Mouse (Mus musculus): ENCODE measurements around the gene Etfa.

Etfa gene

DNA sequence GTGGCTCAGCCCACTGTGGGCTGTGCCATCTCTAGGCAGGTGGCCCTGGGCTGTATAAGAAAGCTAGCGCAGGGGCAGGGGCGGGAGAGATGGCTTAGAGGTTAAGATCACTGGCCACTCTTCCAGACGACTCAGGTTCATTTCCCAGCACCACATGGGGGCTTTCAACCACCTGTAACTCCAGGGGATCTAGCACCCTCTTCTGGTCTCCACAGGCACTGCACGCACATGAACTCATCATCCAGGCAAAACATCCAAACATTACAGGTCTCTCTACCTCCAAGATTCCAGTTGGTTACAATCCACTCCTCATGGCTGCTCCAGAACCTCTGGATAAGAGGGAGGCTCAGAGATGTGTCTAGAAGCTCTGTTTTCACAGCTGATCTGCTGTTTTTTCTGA is 13.7 kb upstream of the Etfa start:
- DNase-seq (ENCODE audit: low read depth in 2 of 2, low spot score in 2 of 2) = no peak

DNA sequence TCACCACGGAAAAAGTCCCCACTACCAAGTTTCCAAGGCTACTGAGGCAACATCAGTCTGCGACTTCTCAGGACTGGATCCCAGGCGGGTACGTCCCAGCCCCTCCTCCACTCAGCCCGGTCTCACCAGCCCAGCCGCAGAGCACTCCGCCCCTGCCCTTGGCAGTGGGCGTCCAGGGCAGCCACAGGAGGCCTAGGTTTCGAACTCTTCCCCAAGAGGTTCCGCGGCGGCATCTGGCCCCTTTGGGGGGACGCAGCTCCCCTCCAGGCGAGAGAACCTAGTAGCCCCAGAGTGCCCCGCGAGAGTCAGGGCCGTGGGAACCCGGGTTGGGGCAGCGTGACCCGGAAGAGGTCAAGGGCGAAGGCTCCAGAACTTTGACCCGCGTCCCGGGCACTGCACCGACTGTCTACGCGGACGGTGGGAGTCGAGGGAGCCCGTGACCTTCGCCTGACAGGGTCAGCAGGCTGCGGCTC is 486 bp downstream of the Etfa start:
- peak in 1 of 2 experiments; percentile 43 for DNase-seq (ENCODE audit: low read depth in 2 of 2, low spot score in 2 of 2)

DNA sequence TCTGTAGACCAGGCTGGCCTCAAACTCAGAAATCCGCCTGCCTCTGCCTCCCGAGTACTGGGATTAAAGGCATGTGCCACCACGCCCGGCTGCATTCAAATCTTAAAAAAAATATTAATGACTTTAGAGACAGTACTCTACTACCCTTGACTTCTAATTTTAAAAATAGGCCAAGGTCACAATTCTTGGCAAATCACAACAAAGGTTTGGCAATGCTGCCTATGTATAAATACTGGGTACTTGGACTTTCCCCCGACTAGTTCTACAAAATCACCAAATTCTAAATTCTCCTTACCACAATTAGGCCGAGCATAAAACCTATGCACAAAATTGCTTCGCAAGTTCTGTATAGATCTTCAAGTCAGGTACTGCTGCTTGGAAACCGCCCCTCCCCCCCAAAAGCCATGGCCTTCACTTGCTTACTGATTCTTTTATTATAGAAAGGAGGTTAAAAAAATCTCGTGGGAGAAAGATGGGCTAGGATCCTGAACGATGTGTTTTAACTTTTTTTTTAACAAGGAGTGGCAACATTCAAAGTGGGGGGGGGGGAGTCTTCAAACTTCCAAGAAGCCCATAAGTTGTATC is 1.3 kb downstream of the Etfa start:
- DNase-seq (ENCODE audit: low read depth in 2 of 2, low spot score in 2 of 2) = no peak

DNA sequence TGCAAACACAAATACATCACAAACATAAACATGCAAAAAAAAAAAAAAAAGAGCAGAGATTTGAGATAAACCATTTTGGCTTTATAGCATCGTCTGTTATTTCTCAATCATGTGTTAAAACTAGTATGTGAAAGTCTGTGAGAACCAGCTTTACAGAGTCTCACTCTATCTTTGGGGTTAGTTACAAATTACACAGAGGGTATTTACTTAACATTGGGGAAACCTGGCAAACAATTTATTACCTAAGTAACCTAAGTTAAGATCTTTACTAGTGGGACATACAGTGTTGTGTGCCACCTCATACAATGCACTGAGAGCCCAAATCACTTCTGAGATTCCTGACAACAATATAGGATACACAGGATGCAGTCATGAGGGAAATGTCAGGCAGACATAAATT is 2.3 kb downstream of the Etfa start:
- DNase-seq (ENCODE audit: low read depth in 2 of 2, low spot score in 2 of 2) = no peak

DNA sequence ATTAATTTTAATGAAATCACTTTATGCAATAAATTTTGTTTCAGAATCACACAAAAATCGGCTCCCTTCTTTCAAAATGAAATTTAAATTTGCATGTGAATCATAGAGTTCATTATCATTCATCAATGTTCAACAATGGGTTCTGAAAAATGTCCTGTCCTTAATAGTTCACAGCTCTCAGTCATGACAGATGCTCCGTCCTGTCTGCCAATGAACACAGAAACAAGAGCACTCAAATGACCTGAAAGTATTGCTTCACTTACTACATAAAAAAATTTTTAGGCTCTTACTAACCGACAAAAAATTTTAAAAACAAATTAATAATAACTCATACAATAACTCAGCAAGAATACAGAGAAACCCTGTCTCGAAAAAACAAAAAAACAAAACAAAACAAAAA is 3.3 kb downstream of the Etfa start:
- DNase-seq (ENCODE audit: low read depth in 2 of 2, low spot score in 2 of 2) = no peak

DNA sequence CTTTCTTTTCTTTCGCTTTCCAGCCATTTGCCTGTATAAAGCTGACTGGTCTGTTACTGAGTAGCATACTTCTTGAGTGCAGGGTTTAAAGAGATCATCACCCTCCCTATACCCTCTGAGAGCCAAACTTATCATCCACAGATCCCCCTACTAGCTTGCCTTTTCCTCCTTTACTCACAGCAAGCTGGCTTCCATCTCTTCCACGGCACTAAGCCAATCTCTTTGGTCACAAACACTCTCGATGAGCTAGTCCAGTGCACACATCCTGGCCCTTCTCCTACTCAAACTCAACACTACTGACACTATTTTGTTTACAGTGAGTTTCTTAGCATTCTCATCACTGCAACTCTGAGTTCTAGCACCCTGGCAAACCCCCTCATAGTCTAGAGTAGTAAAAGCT is 4.1 kb downstream of the Etfa start:
- DNase-seq (ENCODE audit: low read depth in 2 of 2, low spot score in 2 of 2) = no peak

DNA sequence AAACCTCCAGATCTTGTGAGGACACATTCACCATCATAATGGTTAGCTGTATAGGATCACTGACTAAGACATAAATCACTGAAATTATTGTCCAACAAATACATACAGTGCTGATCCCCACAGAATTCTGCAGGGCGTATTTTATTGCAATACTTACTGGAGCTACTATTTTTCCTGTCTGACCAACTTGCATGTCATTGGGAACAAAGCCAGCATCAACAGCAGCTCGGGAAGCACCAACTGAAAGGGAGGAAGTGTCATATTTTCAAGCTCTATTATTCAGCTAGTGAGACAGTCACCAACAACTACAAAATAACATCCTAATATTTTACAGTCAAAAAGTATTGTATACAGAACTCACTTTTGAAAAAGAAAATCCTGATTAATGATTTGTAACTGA is 29.9 kb downstream of the Etfa start:
- no peak for DNase-seq (ENCODE audit: low read depth in 2 of 2, low spot score in 2 of 2)

DNA sequence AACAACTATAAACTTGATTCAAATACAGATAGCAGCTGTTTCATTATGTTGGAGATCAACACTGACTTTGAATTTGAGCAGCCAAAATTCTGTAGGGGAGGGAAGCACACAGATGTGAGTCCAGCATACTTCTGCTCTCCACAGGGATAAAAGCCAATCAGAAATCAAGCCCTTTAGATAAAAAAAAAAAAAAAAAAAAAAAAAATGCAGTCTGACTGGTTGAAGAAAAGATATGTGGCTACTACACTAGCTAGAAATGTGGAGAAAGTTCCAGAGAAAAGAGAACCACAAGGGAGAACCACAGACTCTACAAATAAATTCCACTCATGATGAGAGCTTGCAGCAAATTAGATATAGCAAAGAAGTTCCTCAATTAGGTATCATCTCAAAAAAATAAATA is 33.3 kb downstream of the Etfa start:
- no peak for DNase-seq (ENCODE audit: low read depth in 2 of 2, low spot score in 2 of 2)

DNA sequence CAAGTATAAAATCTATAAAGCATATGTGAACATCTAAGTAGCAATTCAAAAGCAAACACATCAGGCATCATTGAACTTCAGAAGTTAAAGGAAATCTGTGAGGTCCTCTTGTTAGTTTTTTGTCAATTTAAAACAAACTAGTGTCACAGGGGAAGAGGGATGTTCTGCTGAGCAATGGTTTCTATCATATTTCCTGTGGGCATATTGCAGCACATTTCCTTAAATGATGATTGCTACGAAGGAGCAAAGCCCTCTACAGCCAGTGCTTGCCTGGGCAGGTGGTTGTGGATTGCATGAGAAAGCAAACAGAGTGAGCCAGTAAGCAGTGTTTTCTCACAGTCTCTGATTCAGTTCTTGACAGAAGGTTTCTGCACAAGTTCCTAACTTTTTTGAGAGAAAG is 36.0 kb downstream of the Etfa start:
- no peak for DNase-seq (ENCODE audit: low read depth in 2 of 2, low spot score in 2 of 2)

DNA sequence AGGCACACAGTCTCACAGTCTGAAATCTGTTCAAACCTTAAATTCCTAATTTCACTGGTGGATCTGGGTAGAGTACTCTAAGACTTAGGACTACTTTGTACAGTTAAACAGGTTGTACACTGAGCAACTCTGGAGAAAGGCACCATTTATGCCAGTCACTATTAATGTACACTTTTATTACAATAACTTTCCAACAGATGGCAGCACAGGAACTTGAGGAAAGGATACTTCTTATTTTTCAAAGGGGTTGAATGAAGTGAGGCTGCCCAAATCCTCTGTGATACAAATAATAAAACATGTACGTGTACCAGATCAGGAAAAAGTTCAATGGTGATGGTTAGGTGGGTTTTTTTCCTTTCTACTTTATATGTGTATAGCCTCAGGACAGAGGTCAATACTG is 43.6 kb downstream of the Etfa start:
- no peak for DNase-seq (ENCODE audit: low read depth in 2 of 2, low spot score in 2 of 2)

DNA sequence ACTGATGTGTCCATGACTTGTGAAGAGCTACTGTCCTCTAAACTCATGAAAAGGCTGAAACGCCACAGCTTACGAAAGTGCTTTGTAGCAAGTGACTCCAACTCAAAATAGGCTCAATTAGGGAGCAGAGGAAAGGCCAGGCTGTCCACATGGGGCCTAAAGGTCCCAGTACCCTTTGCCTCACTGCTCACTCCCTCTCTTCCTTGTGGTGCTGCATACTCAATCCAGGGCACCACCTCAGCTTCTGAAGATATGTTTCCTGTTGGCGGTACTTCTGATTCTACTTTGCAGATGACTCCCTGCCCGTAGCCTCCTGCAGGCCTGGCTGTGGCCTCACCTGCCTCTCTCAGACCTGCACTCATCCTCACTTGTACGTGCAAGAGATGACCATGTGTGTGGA is 58.7 kb downstream of the Etfa start:
- DNase-seq (ENCODE audit: low read depth in 2 of 2, low spot score in 2 of 2) = no peak

DNA sequence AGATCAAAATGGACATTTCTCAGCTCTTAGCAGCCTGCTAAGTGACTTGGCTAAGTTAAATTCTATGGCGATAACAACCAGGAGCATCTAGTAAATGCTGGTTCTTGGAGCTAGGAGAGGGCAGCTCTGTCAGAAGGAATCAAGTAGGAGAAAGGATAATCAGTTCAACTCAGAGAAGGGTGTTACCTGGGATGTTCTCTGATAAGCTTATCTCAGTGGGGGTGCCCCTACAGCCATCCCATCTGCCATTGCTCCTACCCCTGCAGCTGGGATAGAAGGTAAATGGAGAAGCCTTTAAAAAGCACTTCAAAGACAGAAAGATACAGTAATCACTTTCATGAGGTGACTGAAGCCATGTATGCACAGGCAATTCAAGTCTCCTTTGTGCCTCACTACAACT is 59.1 kb downstream of the Etfa start:
- DNase-seq (ENCODE audit: low read depth in 2 of 2, low spot score in 2 of 2) = no peak

DNA sequence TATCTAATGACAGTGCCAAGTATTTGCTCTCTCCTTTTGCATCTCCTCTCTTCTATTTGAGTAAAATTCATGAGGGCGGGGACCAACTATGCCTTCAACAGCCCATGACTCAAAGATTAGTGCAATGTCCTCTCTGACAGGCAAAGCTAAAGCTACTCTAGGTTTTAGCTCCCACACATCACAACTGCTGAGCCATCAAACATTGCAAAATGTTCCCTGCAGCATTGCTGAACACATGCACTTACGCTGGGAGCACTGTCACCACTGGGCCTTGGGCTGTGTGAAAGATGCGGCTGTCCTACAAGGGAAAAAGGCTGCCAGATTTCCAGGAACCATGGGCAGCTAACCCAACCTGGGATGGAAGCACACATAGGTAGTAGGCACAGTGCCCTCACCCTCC is 60.6 kb downstream of the Etfa start:
- DNase-seq (ENCODE audit: low read depth in 2 of 2, low spot score in 2 of 2) = no peak

DNA sequence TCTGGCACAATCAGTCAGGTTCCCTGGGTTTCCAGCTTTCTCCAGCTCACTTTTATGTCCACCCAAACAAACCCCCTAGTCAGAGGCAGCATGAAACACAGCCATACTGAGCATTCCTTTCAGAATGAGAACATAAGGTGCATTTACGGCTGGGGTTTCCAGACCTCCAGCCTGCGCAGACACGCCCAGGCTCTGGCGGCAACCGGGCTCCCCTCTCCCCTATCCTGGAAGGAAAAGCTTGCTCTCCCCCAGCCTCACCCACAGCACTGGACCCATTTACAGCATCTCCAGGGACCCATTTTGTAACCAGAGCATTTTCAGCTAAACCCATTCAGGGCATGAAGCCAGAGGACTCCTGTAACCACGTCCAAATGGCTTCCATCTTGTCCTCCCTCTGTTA is 62.0 kb downstream of the Etfa start:
- DNase-seq (ENCODE audit: low read depth in 2 of 2, low spot score in 2 of 2) = no peak

DNA sequence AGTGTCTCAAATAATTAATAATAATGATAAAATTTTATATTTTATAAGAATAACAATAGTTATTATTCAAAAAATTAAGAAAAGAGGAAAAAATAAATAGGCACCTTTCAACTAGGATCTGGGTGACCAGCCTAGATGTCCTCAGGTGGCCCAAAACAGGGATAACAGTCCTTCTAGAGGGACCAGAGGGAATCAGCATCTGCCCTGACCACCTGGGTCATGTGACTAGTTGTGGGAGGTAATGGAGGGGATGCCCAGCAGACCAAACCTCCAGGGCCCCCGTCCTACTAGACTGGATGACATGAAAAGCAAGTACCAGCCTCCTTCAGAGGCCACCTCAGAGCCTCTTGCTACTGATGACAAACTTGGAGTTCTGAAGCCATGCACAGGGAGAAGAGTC is 62.9 kb downstream of the Etfa start:
- no peak for DNase-seq (ENCODE audit: low read depth in 2 of 2, low spot score in 2 of 2)

DNA sequence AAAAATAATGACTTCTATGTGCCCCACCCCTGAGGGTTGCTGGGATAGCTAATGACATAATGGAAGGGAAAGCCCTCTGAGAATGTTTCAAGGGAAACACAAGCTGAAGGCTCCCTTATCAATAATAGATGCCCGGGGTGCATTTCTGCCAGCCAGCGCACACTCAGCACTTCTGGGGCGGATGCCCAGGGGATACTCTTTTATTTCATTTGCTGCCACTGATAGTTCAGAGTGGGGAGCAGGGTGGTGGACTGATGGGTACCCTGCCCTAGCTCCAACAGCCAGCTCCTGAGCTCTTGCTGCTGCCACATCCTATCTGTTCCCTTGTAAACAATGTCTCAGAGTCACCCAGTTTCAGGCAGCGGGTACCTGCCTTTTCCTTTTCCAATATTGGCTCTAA is 64.5 kb downstream of the Etfa start:
- DNase-seq (ENCODE audit: low read depth in 2 of 2, low spot score in 2 of 2) = no peak

DNA sequence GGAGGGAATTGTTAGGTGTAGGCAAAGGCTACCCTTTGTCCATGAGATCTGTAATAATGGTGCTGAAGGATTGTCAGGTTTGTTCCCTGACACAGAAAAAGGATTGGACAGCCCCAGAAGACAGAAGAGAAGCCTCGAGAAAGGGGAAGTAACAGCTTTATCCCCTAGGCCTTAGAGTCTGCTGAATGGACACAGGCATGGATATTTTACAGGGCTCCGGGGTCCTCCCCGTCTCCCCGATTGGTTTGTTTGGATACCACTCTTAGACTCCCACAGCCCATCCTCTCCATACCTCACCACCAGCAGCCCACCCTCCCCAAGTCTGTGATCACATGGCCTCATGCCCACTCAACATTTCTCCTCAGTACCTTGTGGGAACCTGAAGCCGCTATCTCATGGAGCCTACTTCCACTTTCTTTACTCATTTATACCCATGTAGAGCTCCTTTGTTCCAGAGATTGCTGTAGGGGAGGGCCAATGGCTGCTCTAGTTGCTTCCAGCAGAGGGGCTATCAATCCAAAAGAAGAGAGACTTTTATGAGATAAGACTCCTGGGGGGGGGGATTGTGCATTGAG is 72.8 kb downstream of the Etfa start:
- no peak for DNase-seq (ENCODE audit: low read depth in 2 of 2, low spot score in 2 of 2)

DNA sequence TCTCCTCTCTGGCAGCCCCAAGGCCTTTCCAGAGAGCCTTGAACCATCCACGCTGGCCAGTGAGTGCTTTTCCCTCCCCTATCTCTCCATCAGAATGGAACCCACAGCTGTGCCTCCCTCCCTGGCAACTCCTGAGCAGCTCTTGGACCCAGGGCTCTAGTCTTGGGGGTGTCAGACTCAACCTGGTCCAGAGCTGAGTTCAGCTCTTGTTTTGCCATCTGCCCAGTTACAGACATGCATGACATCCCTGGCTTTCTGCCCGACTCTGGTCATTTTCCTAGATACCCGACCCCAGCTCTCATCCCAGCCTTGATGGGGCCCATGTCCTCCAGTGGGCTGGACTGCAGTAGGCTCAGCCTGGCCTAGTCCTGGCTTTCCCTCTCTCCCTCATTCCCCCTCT is 73.6 kb downstream of the Etfa start:
- DNase-seq (ENCODE audit: low read depth in 2 of 2, low spot score in 2 of 2) = no peak

DNA sequence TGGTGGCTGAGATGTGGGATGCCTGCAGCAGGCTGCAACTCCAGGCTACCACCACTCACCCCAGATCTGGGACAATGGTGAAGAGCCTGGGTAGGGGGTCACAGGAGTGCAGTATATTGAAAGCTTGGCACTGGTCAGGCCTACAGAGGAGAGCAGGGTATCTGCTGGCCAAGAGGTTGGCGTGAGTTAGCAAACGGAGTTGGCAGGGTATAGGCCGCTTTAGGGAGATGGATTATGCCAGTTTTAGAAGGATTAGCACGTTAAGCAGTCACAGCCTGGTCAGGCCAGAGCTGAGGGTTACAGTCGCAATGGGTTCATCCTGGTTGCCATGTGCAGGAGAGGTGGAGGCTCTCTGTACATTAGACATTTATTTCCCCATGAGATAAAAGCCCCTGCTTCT is 78.2 kb downstream of the Etfa start:
- no peak for DNase-seq (ENCODE audit: low read depth in 2 of 2, low spot score in 2 of 2)

DNA sequence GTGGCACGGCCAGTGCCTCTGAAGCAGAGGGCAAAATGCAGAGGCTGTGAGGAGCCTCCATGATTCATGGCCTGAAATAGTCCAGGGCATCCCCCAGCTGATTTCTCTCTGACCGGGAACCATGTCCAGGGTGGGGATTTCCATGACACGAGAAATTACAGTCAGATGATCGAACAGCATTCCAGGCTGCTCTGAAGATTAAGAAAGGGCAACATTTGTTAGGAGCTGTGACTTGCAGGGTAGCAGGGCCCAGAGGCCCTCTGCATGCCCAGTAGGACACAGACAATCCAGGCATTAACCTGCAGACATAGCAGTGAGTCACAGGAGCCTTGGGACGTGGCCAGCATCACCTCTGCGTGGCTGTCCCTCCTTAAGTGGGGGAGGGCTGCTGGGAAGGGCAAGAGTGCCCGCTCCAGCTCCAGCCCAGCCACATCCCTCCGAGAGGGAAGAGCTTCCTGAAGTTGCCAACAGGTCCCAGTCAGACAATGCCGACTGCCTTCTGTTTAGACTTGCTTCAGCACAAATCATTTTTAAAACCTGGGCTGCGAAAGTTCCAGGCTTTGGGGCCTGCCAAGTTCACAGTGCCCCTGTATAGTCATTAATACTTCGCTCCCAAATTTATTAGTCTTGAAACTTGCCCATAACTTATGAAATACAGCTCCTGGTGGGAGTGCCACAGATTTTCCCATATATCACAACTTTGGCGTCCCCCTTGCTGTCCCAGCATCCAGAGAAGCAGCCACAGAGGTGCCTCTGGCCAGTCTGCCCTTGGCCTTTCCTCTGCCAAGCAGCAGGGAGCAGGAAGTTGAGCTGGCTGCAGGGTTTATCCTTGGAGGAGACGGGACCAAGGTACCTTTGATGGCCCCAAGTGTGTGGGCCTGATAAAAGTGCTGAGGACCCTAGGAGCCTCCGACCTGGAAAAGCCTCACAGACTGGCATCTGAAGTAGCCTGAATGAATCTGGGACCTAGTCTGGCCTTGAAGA is 79.4 kb downstream of the Etfa start:
- no peak for DNase-seq (ENCODE audit: low read depth in 2 of 2, low spot score in 2 of 2)

DNA sequence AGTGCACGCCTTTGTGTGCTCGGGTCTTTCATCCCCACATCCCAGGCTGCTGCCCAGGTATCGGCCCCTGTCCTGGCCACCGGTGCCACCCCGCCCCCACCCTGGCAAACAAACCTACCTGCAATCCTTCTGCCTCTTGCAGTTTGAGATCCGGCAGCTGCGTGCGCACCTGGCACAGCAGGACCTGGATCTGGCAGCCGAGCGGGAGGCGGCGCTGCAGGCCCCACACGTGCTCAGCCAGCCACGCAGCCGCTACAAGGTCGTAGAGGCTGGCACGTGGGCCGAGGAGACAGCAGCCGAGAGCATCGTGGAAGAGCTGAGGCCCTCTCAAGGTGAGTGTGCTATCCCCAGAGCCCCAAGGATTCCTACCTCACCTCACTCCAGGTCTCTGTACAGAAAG is 81.9 kb downstream of the Etfa start:
- DNase-seq (ENCODE audit: low read depth in 2 of 2, low spot score in 2 of 2) = no peak

DNA sequence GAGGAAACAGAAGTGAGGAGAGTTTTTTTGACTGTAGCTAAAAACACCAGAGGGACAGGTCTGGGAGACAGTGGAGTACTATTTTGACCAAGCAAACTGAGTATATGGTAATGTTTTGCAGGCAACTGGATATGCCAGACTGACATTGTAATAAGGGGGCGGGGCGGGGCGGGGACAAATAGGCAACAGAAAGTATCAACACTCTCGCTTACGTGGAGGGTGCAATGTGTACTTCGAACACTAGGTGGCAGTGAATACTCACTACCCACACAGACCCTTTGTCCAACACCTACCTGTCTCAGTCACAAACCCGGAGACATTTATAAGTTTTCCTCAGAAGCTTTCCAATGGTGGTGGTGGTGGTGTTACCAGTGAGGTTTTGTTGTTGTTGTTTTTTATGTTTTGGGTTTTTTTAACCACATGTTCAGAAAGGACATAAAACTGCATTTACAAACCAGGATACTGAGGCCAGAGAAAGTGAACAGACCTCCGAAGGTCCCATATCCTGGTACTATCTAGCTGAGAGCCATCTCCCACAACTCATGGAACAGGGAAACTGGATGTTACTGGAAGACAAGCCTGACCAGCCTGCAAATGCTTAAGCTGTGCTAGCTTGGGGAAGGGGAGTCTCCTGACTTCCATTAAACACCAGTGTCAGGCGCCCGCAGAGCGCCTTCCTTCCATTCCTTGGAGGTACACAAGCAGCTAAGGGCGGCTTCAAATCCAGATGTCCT is 82.6 kb downstream of the Etfa start:
- DNase-seq (ENCODE audit: low read depth in 2 of 2, low spot score in 2 of 2) = peak; percentile 37 to 59
